Mouse (Mus musculus) myocyte (in vitro differentiated cells): ENCODE data around the gene Pcdh9. TPM values are rescaled to one million over a fixed set of nuclear protein-coding genes. Genes with fewer than 3 reads are reported as not detected.

ENCODE experiments used
- H3K27me3 ChIP-seq: one replicate; pipeline ENCODE4 v1.6.1; 2011; ENCODE audit not compliant: control insufficient read depth, insufficient read depth, insufficient read length
- H3K36me3 ChIP-seq: one replicate; pipeline ENCODE4 v1.6.1; 2011; ENCODE audit not compliant: control insufficient read depth, insufficient read depth
- H3K4me2 ChIP-seq: one replicate; pipeline ENCODE4 v1.6.1; 2011; ENCODE audit warnings: low read depth, control low read depth
- H3K4me3 ChIP-seq: one replicate; pipeline ENCODE4 v1.5.1; 2011; ENCODE audit warnings: mild to moderate bottlenecking, control low read depth, moderate library complexity
- H3K79me2 ChIP-seq: one replicate; pipeline ENCODE4 v1.6.1; 2011; ENCODE audit not compliant: control insufficient read depth, insufficient read depth
- H3ac ChIP-seq: one replicate; pipeline ENCODE4 v1.6.1; 2011; ENCODE audit not compliant: control insufficient read depth, insufficient read length
- CEBPB ChIP-seq: IDR thresholded peaks from 2 replicates; pipeline ENCODE4 v1.6.1; 2011; ENCODE audit warnings: mild to moderate bottlenecking, moderate library complexity; ENCODE audit not compliant: poor library complexity, insufficient read depth, severe bottlenecking
- E2F4 ChIP-seq: IDR thresholded peaks from one replicate; pipeline ENCODE4 v1.6.1; 2011; ENCODE audit warnings: mild to moderate bottlenecking, control low read depth, moderate library complexity; ENCODE audit not compliant: insufficient read depth
- MAX ChIP-seq: IDR thresholded peaks from one replicate; pipeline ENCODE4 v1.6.1; 2011; ENCODE audit warnings: low read depth, mild to moderate bottlenecking, control low read depth
- MYOD1 ChIP-seq, 3 experiments: IDR thresholded peaks; one replicate each; pipeline ENCODE4 v1.6.1; 2011; ENCODE audit warnings: control low read depth in 2 of 3, low read depth in 2 of 3, mild to moderate bottlenecking in 2 of 3, moderate library complexity in 1 of 3; ENCODE audit not compliant: insufficient read length in 2 of 3, control insufficient read depth in 1 of 3
- MYOG ChIP-seq, 3 experiments: IDR thresholded peaks; one replicate each; pipeline ENCODE4 v1.6.1; 2011; ENCODE audit warnings: control low read depth in 2 of 3, low read depth in 2 of 3, mild to moderate bottlenecking in 2 of 3; ENCODE audit not compliant: insufficient read length in 2 of 3, control insufficient read depth in 1 of 3, insufficient read depth in 1 of 3
- POLR2A ChIP-seq: IDR thresholded peaks from one replicate; pipeline ENCODE4 v1.6.1; 2011; ENCODE audit warnings: low read depth, mild to moderate bottlenecking, control low read depth, moderate library complexity; ENCODE audit not compliant: insufficient read length
- POLR2AphosphoS2 ChIP-seq: IDR thresholded peaks from one replicate; pipeline ENCODE4 v1.6.1; 2011; ENCODE audit warnings: low read depth, control low read depth; ENCODE audit not compliant: insufficient read length
- REST ChIP-seq: IDR thresholded peaks from one replicate; pipeline ENCODE4 v1.6.1; 2011; ENCODE audit warnings: mild to moderate bottlenecking, control low read depth, moderate library complexity; ENCODE audit not compliant: insufficient read depth, insufficient read length
- SRF ChIP-seq: IDR thresholded peaks from one replicate; pipeline ENCODE4 v1.6.1; 2011; ENCODE audit warnings: low read depth; ENCODE audit not compliant: control insufficient read depth, insufficient read length
- TCF12 ChIP-seq: IDR thresholded peaks from one replicate; pipeline ENCODE4 v1.6.1; 2011; ENCODE audit warnings: mild to moderate bottlenecking, control low read depth; ENCODE audit not compliant: poor library complexity, insufficient read depth, severe bottlenecking
- TCF3 ChIP-seq: IDR thresholded peaks from one replicate; pipeline ENCODE4 v1.6.1; 2011; ENCODE audit warnings: low read depth, control low read depth; ENCODE audit not compliant: insufficient read length
- USF1 ChIP-seq: IDR thresholded peaks from one replicate; pipeline ENCODE4 v1.6.1; 2011; ENCODE audit warnings: low read depth, mild to moderate bottlenecking, control low read depth, moderate library complexity
- polyA plus RNA-seq: library from polyadenylated mRNA; unstranded; fragments of >200 nt; fragmentation: generic; extraction: Trizol; gene quantifications from one replicate; pipeline ENCODE4 v1.2.1, GENCODE M21; 2012; ENCODE audit warnings: missing spikeins

Pcdh9 gene
- polyA plus RNA-seq, 1 experiment: 0.02 TPM

DNA sequence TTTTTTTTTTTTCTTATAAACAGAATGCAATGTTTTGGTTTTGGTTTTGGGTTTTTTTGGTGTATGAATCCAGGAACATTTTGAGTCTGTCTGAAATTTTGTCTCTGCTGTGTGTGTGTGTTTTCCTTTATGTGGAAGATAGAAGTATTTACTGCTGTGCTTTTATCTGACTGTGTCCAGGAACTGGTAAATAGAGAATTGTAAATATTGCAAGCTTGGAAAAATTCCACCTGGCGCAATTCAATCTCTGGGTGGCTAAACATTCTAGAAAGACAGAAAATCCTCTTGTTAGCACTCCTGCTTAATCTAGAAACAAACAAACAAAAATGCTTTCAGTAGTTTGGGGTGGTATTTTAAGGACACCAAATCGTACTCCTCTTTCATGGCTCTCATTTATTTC lies 814.7 kb downstream of the Pcdh9 start:
- H3K36me3 ChIP-seq: no peaks in the 10 kb centered on the region
- no peak overlapping the region for H3K4me3 ChIP-seq
- H3K27me3 ChIP-seq: no peaks in the 10 kb centered on the region
- H3ac ChIP-seq: no peak overlapping the region
- H3K4me2 ChIP-seq: no peak overlapping the region
- TF ChIP-seq CEBPB: no peak
- no peak for TF ChIP-seq SRF
- no peak for TF ChIP-seq REST
- no peak for TF ChIP-seq MYOG (IDR thresholded peaks at IDR 0.05; ENCODE audit: control insufficient read depth in 1 of 3, insufficient read depth in 1 of 3, insufficient read length in 2 of 3, low read depth in 2 of 3)
- TF ChIP-seq USF1: no peak
- TF ChIP-seq TCF3: no peak
- H3K79me2 ChIP-seq: no peaks in the 10 kb centered on the region

DNA sequence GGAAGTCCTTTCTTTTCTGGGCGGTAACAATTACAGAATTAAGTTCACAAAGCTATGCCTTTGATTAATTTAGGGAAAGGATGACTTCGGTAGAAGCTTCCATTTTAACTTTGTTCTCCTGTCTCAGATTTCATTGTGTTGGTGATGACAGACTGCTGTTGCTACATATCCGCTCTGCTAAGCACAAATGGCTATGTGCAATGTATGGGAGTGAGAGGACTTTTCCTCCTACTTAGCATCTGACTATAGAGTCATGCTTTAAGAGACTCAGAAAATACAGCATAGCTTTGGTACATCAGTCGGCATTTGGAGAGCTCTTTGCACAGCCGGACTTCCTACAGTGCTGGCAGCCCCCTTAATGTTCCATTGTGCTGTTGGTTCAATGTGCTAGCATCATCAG lies 818.1 kb downstream of the Pcdh9 start:
- no peak overlapping the region for H3K4me3 ChIP-seq
- no peaks in the 10 kb centered on the region for H3K27me3 ChIP-seq
- no peak overlapping the region for H3ac ChIP-seq
- H3K36me3 ChIP-seq: no peaks in the 10 kb centered on the region
- H3K79me2 ChIP-seq: no peaks in the 10 kb centered on the region
- H3K4me2 ChIP-seq: no peak overlapping the region
- no peak for TF ChIP-seq POLR2A
- no peak for TF ChIP-seq TCF3
- TF ChIP-seq CEBPB: no peak
- no peak for TF ChIP-seq E2F4
- no peak for TF ChIP-seq TCF12
- no peak for TF ChIP-seq REST
- TF ChIP-seq MYOG (IDR thresholded peaks at IDR 0.05; ENCODE audit: control insufficient read depth in 1 of 3, insufficient read depth in 1 of 3, insufficient read length in 2 of 3, low read depth in 2 of 3): no peak
- no peak for TF ChIP-seq POLR2AphosphoS2
- no peak for TF ChIP-seq SRF
- no peak for TF ChIP-seq MAX
- TF ChIP-seq MYOD1 (IDR thresholded peaks at IDR 0.05; ENCODE audit: control insufficient read depth in 1 of 3, insufficient read length in 2 of 3, low read depth in 2 of 3): no peak
- no peak for TF ChIP-seq USF1

DNA sequence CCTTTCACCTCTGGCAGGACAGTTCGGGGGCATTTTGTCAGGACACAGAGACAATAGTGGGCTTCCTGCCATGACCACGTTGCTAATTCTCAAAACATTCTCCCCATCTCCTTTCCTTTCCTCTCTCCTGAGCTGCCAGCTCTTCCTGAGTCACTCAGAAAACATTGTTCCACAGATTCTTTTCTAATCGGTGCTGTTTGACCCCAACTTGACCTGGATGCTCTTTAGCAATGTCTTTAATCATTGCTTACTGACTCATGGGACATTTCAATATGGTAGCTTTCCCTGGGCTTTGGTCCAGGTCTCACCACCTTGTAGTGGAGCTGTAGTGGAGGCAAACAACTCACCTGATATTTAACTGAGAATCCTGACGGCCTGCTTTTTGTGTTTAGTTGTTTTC lies 820.3 kb downstream of the Pcdh9 start:
- no peak overlapping the region for H3ac ChIP-seq
- H3K79me2 ChIP-seq: no peaks in the 10 kb centered on the region
- TF ChIP-seq TCF3 (no peak), MYOD1 (IDR thresholded peaks at IDR 0.05; ENCODE audit: control insufficient read depth in 1 of 3, insufficient read length in 2 of 3, low read depth in 2 of 3) (no peak), SRF (no peak), POLR2AphosphoS2 (no peak)
- H3K36me3 ChIP-seq: no peaks in the 10 kb centered on the region
- H3K4me2 ChIP-seq: no peak overlapping the region
- no peaks in the 10 kb centered on the region for H3K27me3 ChIP-seq
- H3K4me3 ChIP-seq: no peak overlapping the region

GRCm38 (mm10) chr14:93067411-93068336 lies 822.8 kb downstream of the Pcdh9 start:
- H3K36me3 ChIP-seq: no peaks in the 10 kb centered on the region
- no peak overlapping the region for H3K4me3 ChIP-seq
- TF ChIP-seq TCF3 (no peak), MAX (no peak), SRF (no peak), REST (no peak), CEBPB (no peak), POLR2A (no peak), POLR2AphosphoS2 (no peak), E2F4 (no peak), TCF12 (no peak), USF1 (no peak), MYOG (IDR thresholded peaks at IDR 0.05; ENCODE audit: control insufficient read depth in 1 of 3, insufficient read depth in 1 of 3, insufficient read length in 2 of 3, low read depth in 2 of 3) (no peak), MYOD1 (IDR thresholded peaks at IDR 0.05; ENCODE audit: control insufficient read depth in 1 of 3, insufficient read length in 2 of 3, low read depth in 2 of 3) (no peak)
- H3K4me2 ChIP-seq: no peak overlapping the region
- no peaks in the 10 kb centered on the region for H3K79me2 ChIP-seq
- no peaks in the 10 kb centered on the region for H3K27me3 ChIP-seq
- H3ac ChIP-seq: no peak overlapping the region
